Mouse (Mus musculus): ENCODE data around the gene Krtap4-9.
"Not testable (repeated sequence)": the region's sequence is repeated elsewhere in the genome, so short reads cannot be mapped to it uniquely, and the experiment has no call there.

The Krtap4-9 gene

GRCm38 (mm10) chr11:99784900-99785299 lies at the start of gene Krtap4-9:
TSS of gene Krtap4-9 (plus strand) at chr11:99785200.
- not testable (repeated sequence) for DNase-seq (ENCODE audit: low spot score)

- no peak for DNase-seq (ENCODE audit: low spot score)
Observed at GRCm38 (mm10) chr11:99743985-99744384, 41.0 kb upstream of the Krtap4-9 start.

DNA sequence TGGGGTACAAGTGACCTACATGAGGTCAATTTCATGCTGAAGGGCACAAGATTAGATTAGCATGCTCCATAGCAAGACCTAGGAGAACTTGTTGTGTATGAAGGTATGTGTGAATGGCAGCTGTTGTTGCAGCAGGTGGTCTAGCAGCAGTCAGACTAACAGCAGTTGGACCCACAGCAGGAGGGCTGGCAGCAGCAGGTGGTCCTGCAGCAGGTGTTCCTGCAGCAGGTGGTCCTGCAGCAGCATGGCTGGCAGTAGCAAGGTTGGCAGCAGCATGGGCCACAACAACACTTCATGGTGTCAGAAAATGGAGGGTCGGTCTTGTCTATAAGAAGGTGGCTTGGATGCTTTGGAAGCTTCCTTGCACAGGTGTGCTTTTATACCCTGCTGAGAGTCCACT lies 26.1 kb upstream of the Krtap4-9 start:
- no peak for DNase-seq (ENCODE audit: low spot score)

DNA sequence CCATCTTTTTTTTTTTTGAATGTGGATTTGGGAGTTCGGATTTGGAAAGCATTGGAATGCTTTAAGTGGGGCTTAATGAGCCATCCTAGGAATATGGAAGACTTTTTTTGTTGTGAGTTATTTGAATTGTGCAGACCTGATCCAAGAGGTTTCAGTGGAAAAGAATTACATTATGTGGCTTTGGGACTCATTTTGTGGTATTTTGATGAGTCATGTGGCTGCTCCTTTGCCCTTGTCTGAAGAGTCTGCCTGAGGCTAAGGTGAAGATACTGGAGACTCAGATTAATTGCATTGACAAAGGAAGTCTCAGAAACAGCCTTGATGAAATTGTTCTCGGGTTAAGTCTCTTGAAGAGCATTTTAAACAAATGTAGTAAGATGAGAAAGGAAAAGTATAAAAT lies 16.6 kb upstream of the Krtap4-9 start:
- no peak for DNase-seq (ENCODE audit: low spot score)

DNA sequence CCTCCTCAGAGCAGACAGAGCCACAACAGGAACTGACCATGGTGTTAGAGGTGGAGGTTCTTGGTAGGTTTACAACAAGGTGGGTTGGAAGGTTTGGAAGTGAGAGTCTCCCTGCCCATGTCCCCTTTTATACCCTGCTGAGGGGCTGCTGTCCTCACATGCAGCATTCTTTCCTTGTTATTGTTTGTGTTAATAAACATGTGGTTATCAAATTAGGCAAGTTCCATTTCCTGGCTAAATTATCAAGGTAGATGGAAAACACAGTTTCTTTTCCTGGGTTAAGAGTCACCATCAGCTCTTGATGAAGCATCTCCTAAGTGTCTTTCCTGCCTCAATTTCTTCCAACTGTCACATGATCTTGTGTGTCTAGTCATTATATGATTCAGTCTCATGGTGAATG lies 12.2 kb upstream of the Krtap4-9 start, which contains the start of gene Gm11595:
Gene Gm11595, minus strand, starts transcription at position 101 of the 400 bp plus-strand sequence.
- not testable (repeated sequence) for DNase-seq (ENCODE audit: low spot score)

GRCm38 (mm10) chr11:99778401-99778800 lies 6.6 kb upstream of the Krtap4-9 start:
- DNase-seq (ENCODE audit: low spot score) = no peak

DNA sequence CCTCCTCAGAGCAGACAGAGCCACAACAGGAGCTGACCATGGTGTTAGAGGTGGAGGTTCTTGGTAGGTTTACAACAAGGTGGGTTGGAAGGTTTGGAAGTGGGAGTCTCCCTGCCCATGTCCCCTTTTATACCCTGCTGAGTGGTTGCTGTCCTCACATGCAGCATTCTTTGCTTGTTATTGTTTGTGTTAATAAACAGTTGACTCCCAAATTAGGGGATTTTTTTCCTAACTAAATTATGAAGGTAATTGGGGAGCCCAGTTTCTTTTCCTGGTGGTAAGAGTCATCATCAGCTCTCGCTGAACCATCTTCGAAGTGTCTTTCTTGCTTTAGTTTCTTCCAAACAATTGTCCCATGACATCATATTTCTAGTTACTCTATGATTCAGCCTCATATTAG lies 4.4 kb upstream of the Krtap4-9 start, which contains the start of gene Krtap4-8:
Gene Krtap4-8, minus strand, starts transcription at position 101 of the 400 bp plus-strand sequence.
- DNase-seq (ENCODE audit: low spot score) = no peak

- DNase-seq (ENCODE audit: low spot score) = no peak
Observed at GRCm38 (mm10) chr11:99793367-99793766, 8.4 kb downstream of the Krtap4-9 start, which contains the start of gene Gm11596. TSS of gene Gm11596 (minus strand) at chr11:99793467.

DNA sequence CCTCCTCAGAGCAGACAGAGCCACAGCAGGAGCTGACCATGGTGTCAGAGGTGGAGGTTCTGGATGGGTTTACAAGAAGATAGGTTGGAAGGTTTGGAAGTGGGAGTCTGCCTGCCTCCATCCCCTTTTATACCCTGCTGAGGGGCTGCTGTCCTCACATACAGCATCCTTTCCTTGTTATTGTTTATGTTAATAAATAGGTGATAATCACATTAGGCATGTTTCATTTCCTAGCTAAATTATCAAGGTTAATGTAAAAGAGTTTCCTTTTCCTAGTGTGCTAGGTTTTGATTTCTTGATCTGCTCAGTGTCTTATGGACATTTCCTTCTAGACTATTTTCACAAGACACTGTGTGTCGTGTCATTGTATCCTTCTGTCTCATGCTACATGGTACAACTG lies 13.8 kb downstream of the Krtap4-9 start, which contains the start of gene Gm11569:
Gene Gm11569, minus strand, starts transcription at position 101 of the 400 bp plus-strand sequence.
- DNase-seq (ENCODE audit: low spot score) = not testable (repeated sequence)

DNA sequence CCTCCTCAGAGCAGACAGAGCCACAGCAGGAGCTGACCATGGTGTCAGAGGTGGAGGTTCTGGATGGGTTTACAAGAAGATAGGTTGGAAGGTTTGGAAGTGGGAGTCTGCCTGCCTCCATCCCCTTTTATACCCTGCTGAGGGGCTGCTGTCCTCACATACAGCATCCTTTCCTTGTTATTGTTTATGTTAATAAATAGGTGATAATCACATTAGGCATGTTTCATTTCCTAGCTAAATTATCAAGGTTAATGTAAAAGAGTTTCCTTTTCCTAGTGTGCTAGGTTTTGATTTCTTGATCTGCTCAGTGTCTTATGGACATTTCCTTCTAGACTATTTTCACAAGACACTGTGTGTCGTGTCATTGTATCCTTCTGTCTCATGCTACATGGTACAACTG lies 19.3 kb downstream of the Krtap4-9 start, which contains the start of gene Gm11554:
Gene Gm11554, minus strand, starts transcription at position 101 of the 400 bp plus-strand sequence.
- not testable (repeated sequence) for DNase-seq (ENCODE audit: low spot score)

GRCm38 (mm10) chr11:99809792-99810191 lies 24.8 kb downstream of the Krtap4-9 start, which contains the start of gene Krtap4-13:
TSS of gene Krtap4-13 (minus strand) at chr11:99809892.
- DNase-seq (ENCODE audit: low spot score) = not testable (repeated sequence)

- DNase-seq (ENCODE audit: low spot score) = not testable (repeated sequence)
Observed at GRCm38 (mm10) chr11:99815566-99815965, 30.6 kb downstream of the Krtap4-9 start, which contains the start of gene Gm11564. TSS of gene Gm11564 (minus strand) at chr11:99815666.

Data from T-cell, adult 2 months (primary cell).